Mouse (Mus musculus) kidney, embryonic 16.5 days (tissue): Measurements from ENCODE around the gene Sema4d. TPM values are rescaled to one million over a fixed set of nuclear protein-coding genes. Genes with fewer than 3 reads are reported as not detected.
"Not testable (repeated sequence)": the region's sequence is repeated elsewhere in the genome, so short reads cannot be mapped to it uniquely, and the experiment has no call there.

ENCODE experiments used
- ATAC-seq: fragments of 200-750 bp; cut with Nextera tagmentation; 2 replicates; pipeline ENCODE4 v1.8.0; 2017; ENCODE audit warnings: moderate TSS enrichment; ENCODE audit not compliant: low FRiP score, low TSS enrichment
- H3K27ac ChIP-seq: fragments of 300-500 bp; sonication (generic); 2 replicates; pipeline ENCODE4 v1.5.1; 2014; ENCODE audit warnings: low read length
- H3K27me3 ChIP-seq: fragments of 300-500 bp; sonication (generic); 2 replicates; pipeline ENCODE4 v1.6.1; 2014; ENCODE audit warnings: low read length, control low read depth, mixed read lengths; ENCODE audit not compliant: insufficient read depth
- H3K36me3 ChIP-seq: fragments of 300-500 bp; sonication (generic); 2 replicates; pipeline ENCODE4 v1.6.1; 2014; ENCODE audit warnings: low read length, control low read depth, mixed read lengths; ENCODE audit not compliant: insufficient read depth
- H3K4me1 ChIP-seq: fragments of 300-500 bp; sonication (generic); 2 replicates; pipeline ENCODE4 v1.6.1; 2014; ENCODE audit warnings: low read length, control low read depth, mixed read lengths; ENCODE audit not compliant: insufficient read depth
- H3K4me2 ChIP-seq: fragments of 300-500 bp; sonication (generic); replicated peaks from 2 replicates; pipeline ENCODE4 v1.6.1; 2014; ENCODE audit warnings: low read depth, low read length
- H3K4me3 ChIP-seq: fragments of 300-500 bp; sonication (generic); 2 replicates; pipeline ENCODE4 v1.5.1; 2014; ENCODE audit warnings: mild to moderate bottlenecking, low read length
- H3K9ac ChIP-seq: fragments of 300-500 bp; sonication (generic); replicated peaks from 2 replicates; pipeline ENCODE4 v1.6.1; 2014; ENCODE audit warnings: low read length
- H3K9me3 ChIP-seq: fragments of 300-500 bp; sonication (generic); 2 replicates; pipeline ENCODE4 v1.6.1; 2016; ENCODE audit warnings: low read length, control low read depth
- WGBS: fragments of 180-500 bp; shearing (Covaris S2); extraction: QIAGEN DNeasy Blood & Tissue Kit; methylation state at CpG from one replicate; pipeline ENCODE4 v1.1.7; 2014; 5-methylcytosine and 5-hydroxymethylcytosine counted together
- polyA plus RNA-seq: library from polyadenylated mRNA; unstranded; fragments of >200 nt; fragmentation: Nextera tagmentation; extraction: Ambion mirVana; gene quantifications from 2 replicates; pipeline ENCODE4 v1.2.1, GENCODE M21; 2015

Sema4d gene
- polyA plus RNA-seq, 1 experiment from 2014 or later: 29.0 TPM

GRCm38 (mm10) chr13:51679332-51679731, 114.2 kb downstream of the Sema4d start:
- H3K4me1 ChIP-seq: no peaks in the 10 kb centered on the region
- H3K4me2 ChIP-seq: no peak overlapping the region
- H3K27me3 ChIP-seq: no peaks in the 10 kb centered on the region
- H3K27ac ChIP-seq: no peak overlapping the region
- ATAC-seq: no peak
- no peak overlapping the region for H3K4me3 ChIP-seq
- WGBS: 78% methylated on average over 4 of the region's 4 CpGs
- no peaks in the 10 kb centered on the region for H3K9me3 ChIP-seq
- peaks cover 79% of the 10 kb centered on the region for H3K36me3 ChIP-seq
- no peak overlapping the region for H3K9ac ChIP-seq

GRCm38 (mm10) chr13:51678687-51679086, 114.9 kb downstream of the Sema4d start:
- H3K9ac ChIP-seq: no peak overlapping the region
- WGBS: 95% methylated on average over 6 of the region's 6 CpGs
- no peaks in the 10 kb centered on the region for H3K9me3 ChIP-seq
- H3K4me2 ChIP-seq: no peak overlapping the region
- no peak overlapping the region for H3K27ac ChIP-seq
- H3K27me3 ChIP-seq: no peaks in the 10 kb centered on the region
- no peak overlapping the region for H3K4me3 ChIP-seq
- no peaks in the 10 kb centered on the region for H3K4me1 ChIP-seq
- H3K36me3 ChIP-seq: peaks cover 86% of the 10 kb centered on the region
- ATAC-seq: no peak

- H3K9ac ChIP-seq: no peak overlapping the region
- H3K36me3 ChIP-seq: peaks cover 83% of the 10 kb centered on the region
- H3K4me3 ChIP-seq: no peak overlapping the region
- H3K4me2 ChIP-seq: no peak overlapping the region
- ATAC-seq: no peak
- 93% methylated on average over 7 of the region's 7 CpGs for WGBS
- H3K27me3 ChIP-seq: no peaks in the 10 kb centered on the region
- no peak overlapping the region for H3K27ac ChIP-seq
- H3K9me3 ChIP-seq: no peaks in the 10 kb centered on the region
- no peaks in the 10 kb centered on the region for H3K4me1 ChIP-seq
Measured at GRCm38 (mm10) chr13:51677630-51678185, 115.8 kb downstream of the Sema4d start.

- H3K27ac ChIP-seq: no peak overlapping the region
- H3K9me3 ChIP-seq: no peaks in the 10 kb centered on the region
- no peak overlapping the region for H3K4me3 ChIP-seq
- 92% methylated on average over 12 of the region's 12 CpGs for WGBS
- H3K4me1 ChIP-seq: no peaks in the 10 kb centered on the region
- peaks cover 78% of the 10 kb centered on the region for H3K36me3 ChIP-seq
- H3K9ac ChIP-seq: no peak overlapping the region
- H3K27me3 ChIP-seq: no peaks in the 10 kb centered on the region
- H3K4me2 ChIP-seq: no peak overlapping the region
- ATAC-seq: no peak
Measured at GRCm38 (mm10) chr13:51677041-51677440, 116.5 kb downstream of the Sema4d start.

- WGBS: 77% methylated on average over 4 of the region's 4 CpGs
- Histone ChIP-seq H3K9ac (no peak overlapping the region), H3K27ac (no peak overlapping the region), H3K36me3 (peaks cover 77% of the 10 kb centered on the region), H3K4me1 (no peaks in the 10 kb centered on the region), H3K27me3 (no peaks in the 10 kb centered on the region), H3K4me2 (no peak overlapping the region), H3K4me3 (no peak overlapping the region), H3K9me3 (no peaks in the 10 kb centered on the region)
- no peak for ATAC-seq
Measured at GRCm38 (mm10) chr13:51676641-51677040, 116.9 kb downstream of the Sema4d start.

DNA sequence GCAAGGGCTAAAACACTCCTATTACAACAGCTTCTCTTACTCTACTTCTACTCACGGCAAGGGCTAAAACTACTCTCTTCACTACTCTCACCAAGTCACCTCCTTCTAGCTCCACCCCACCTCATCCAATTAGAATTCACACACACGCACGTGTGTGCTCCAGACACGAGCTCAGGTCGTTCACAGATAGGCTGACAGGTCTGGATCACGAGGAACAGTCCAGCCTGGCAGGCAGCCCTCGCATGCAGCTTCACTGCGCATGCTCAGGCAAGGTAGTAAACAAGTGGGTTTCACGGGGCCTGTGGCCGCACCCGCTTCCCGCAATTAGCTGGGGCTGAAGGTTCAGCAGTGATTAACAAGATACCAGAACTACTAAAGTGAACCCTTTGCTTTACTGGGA, 125.4 kb downstream of the Sema4d start:
- H3K4me2 ChIP-seq, H3K27me3 ChIP-seq, H3K4me3 ChIP-seq, H3K27ac ChIP-seq, ATAC-seq, H3K4me1 ChIP-seq, H3K9me3 ChIP-seq, H3K9ac ChIP-seq: not testable (repeated sequence)
- WGBS: 86% methylated on average over 12 of the region's 12 CpGs
- peaks cover 59% of the 10 kb centered on the region for H3K36me3 ChIP-seq

- no peak overlapping the region for H3K4me3 ChIP-seq
- H3K9ac ChIP-seq: no peak overlapping the region
- peaks cover 77% of the 10 kb centered on the region for H3K36me3 ChIP-seq
- no peak overlapping the region for H3K4me2 ChIP-seq
- H3K27ac ChIP-seq: peak overlapping the region; percentile 66; the same call in 1 of the 2 replicates
- H3K27me3 ChIP-seq: no peaks in the 10 kb centered on the region
- ATAC-seq: no peak
- no peaks in the 10 kb centered on the region for H3K4me1 ChIP-seq
- 92% methylated on average over 2 of the region's 2 CpGs for WGBS
- H3K9me3 ChIP-seq: no peaks in the 10 kb centered on the region
Measured at GRCm38 (mm10) chr13:51663561-51663960, 130.0 kb downstream of the Sema4d start.

DNA sequence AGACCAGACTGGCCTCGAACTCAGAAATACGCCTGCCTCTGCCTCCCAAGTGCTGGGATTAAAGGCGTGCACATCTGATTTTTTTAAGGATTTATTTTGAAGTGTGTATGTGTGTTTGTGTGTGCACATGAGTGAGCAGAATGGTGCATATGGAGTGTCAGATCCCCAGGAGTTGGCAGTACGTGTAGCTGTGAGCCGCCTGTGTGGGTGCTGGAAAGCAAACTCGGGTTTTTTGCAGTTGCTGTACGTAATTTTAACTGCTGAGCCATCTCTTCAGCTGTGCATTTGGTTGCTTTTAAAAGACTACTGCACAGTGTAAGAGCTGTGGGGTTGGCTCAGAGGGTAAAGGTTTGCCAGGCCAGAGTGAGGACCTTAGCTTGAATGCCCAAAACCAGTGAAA, 134.0 kb downstream of the Sema4d start:
- no peak for ATAC-seq
- no peak overlapping the region for H3K4me3 ChIP-seq
- H3K27ac ChIP-seq: no peak overlapping the region
- H3K27me3 ChIP-seq: no peaks in the 10 kb centered on the region
- WGBS: 97% methylated on average over 7 of the region's 7 CpGs
- H3K9ac ChIP-seq: no peak overlapping the region
- H3K4me2 ChIP-seq: no peak overlapping the region
- peaks cover 79% of the 10 kb centered on the region for H3K36me3 ChIP-seq
- no peaks in the 10 kb centered on the region for H3K9me3 ChIP-seq
- no peaks in the 10 kb centered on the region for H3K4me1 ChIP-seq

DNA sequence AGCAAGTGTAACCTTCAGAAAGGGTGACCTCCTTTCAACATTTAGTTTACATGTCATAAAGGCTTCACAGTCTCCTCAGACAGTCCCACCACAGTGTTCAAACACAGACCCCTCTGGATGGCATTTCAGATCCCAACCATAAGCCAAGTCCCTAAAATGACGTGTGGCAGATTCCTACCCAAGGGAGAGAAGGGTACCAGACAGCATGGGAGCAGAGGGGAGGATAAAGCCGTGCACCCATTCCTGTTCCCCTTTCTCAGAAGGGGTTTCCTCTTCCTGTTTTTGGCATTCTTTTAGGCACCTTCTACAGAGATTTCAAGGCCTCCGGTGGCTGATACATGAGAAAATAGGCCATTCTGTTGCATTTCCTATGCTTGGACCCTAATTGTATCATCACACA, 135.5 kb downstream of the Sema4d start:
- H3K27ac ChIP-seq: no peak overlapping the region
- no peak overlapping the region for H3K4me2 ChIP-seq
- no peaks in the 10 kb centered on the region for H3K4me1 ChIP-seq
- peaks cover 79% of the 10 kb centered on the region for H3K36me3 ChIP-seq
- H3K4me3 ChIP-seq: no peak overlapping the region
- ATAC-seq: no peak
- H3K9me3 ChIP-seq: no peaks in the 10 kb centered on the region
- no peaks in the 10 kb centered on the region for H3K27me3 ChIP-seq
- no peak overlapping the region for H3K9ac ChIP-seq
- WGBS: 96% methylated on average over 3 of the region's 3 CpGs

GRCm38 (mm10) chr13:51656516-51657235, 136.9 kb downstream of the Sema4d start:
- Histone ChIP-seq H3K27me3 (no peaks in the 10 kb centered on the region), H3K36me3 (peaks cover 72% of the 10 kb centered on the region), H3K4me1 (peaks cover 8% of the 10 kb centered on the region; the same call in 1 of the 2 replicates), H3K9ac (no peak overlapping the region), H3K9me3 (no peaks in the 10 kb centered on the region), H3K27ac (peak overlapping the region; percentile 80), H3K4me2 (no peak overlapping the region), H3K4me3 (no peak overlapping the region)
- peak; percentile 77 for ATAC-seq
- WGBS: 82% methylated on average over 13 of the region's 13 CpGs
